Mouse (Mus musculus) heart, postnatal 0 days (tissue): ENCODE results near the gene Mob3c.

Source experiments
- CTCF ChIP-seq: IDR thresholded peaks from 2 replicates; pipeline ENCODE4 v1.5.1; 2016; ENCODE audit warnings: antibody characterized with exemption, control low read depth, low read depth
- EP300 ChIP-seq: IDR thresholded peaks from 2 replicates; pipeline ENCODE4 v1.6.1; 2016; ENCODE audit warnings: antibody characterized with exemption, low read depth

DNA sequence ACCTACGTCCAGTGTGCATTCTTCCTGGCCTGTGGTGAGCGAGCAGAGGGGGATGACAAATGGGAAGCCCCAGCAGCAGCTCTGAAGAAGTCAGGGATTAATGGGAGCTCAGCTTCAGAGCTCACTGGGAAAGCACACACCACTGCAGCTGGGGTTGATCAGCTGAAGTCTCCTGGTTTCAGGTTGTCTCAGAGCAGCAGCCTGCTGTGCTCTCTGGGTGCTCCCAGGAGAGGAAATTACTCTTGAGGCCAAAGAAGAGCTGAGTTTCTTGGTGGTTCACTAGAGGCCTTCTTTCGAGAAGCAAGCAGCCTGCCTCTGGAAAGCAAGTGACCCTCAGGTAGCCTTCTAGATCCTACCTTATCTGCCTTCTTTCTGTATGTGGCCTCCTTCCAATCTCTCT, 6.9 kb upstream of the Mob3c start:
- TF ChIP-seq EP300: no peak
- TF ChIP-seq CTCF: no peak
